Mouse (Mus musculus): ENCODE results near the gene Styx. TPM values are rescaled to one million over a fixed set of nuclear protein-coding genes. Genes with fewer than 3 reads are reported as not detected.
"Not testable (repeated sequence)": the region's sequence is repeated elsewhere in the genome, so short reads cannot be mapped to it uniquely, and the experiment has no call there.

The Styx gene
- polyA plus RNA-seq, 1 experiment from 2014 or later, result 49.3 TPM

DNA sequence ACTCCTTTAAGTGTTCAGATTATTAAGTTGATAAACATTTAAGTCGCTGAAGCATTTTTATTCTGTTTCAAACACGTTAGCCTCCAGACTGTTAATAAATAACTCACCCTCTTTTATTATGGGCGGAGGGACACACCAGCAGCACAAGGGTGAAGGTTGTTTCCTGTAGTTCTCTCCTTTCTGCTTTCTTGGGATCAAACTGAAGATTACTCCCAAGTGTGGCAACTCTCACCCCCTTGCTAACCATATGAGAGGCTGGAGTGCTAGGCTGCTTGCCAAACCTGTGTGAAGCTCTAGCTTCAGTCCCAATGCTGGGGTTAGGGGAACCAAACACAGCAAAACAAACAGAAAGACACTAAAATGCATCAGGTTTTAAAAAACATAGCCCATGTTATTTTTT lies 27.9 kb downstream of the Styx start:
- H3K4me1 ChIP-seq, result no peaks in the 10 kb centered on the region
- no peaks in the 10 kb centered on the region for H3K27me3 ChIP-seq
- H3K9ac ChIP-seq, result no peak overlapping the region
- H3K36me3 ChIP-seq (ENCODE audit: poor library complexity, severe bottlenecking), result peaks cover 26% of the 10 kb centered on the region
- WGBS, result 94% methylated on average over 3 of the region's 3 CpGs
- no peak overlapping the region for H3K4me3 ChIP-seq
- H3K4me2 ChIP-seq, result no peak overlapping the region
- no peak for ATAC-seq
- no peaks in the 10 kb centered on the region for H3K9me3 ChIP-seq (replicated peaks)
- H3K27ac ChIP-seq, result no peak overlapping the region

DNA sequence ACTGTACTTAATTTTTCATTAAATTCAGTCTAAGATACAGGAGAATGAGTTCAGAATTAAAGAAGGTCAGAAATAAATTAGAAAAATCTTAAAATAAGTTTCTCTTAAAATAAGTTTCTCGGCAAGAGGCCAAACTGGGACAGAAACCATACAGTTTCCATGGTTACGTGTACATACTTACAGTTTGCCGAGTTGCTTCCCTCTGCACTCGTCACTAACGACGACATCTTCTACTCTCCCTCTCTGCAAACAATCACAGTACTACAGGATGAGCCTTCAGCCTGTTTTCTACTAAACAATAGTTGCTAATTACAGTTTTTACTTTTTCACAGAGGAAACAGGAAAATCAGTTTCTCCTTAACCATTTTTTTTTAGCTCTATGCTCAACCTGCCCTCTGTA lies 29.9 kb downstream of the Styx start:
- no peak overlapping the region for H3K4me2 ChIP-seq
- H3K4me3 ChIP-seq, result no peak overlapping the region
- no peak overlapping the region for H3K27ac ChIP-seq
- no peak for ATAC-seq
- 83% methylated on average over 6 of the region's 6 CpGs for WGBS
- H3K27me3 ChIP-seq, result no peaks in the 10 kb centered on the region
- H3K36me3 ChIP-seq (ENCODE audit: poor library complexity, severe bottlenecking), result peaks cover 26% of the 10 kb centered on the region
- no peaks in the 10 kb centered on the region for H3K4me1 ChIP-seq
- no peak overlapping the region for H3K9ac ChIP-seq
- no peaks in the 10 kb centered on the region for H3K9me3 ChIP-seq (replicated peaks)

DNA sequence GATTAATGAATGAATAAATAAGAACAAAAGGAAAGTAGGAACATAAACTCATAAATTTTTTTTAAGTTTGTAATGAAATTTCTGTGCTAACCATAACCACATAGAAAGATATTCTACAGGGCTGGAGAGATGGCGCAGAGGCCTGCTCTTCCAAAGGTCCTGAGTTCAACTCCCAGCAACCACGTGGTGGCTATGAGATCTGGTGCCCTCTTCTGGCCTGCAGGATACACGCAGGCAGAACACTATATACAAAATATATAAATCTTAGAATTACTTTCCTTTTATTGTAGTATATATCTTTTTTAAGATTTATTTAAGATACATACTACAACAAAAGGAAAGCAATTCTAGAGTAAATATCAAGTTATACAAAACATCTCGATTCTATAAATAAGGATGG lies 32.0 kb downstream of the Styx start:
- no peaks in the 10 kb centered on the region for H3K27me3 ChIP-seq
- no peak overlapping the region for H3K27ac ChIP-seq
- H3K36me3 ChIP-seq (ENCODE audit: poor library complexity, severe bottlenecking), result peaks cover 26% of the 10 kb centered on the region
- no peak overlapping the region for H3K4me2 ChIP-seq
- no peaks in the 10 kb centered on the region for H3K9me3 ChIP-seq (replicated peaks)
- H3K9ac ChIP-seq, result no peak overlapping the region
- 82% methylated on average over 4 of the region's 4 CpGs for WGBS
- no peak overlapping the region for H3K4me3 ChIP-seq
- ATAC-seq, result no peak
- peaks cover 6% of the 10 kb centered on the region for H3K4me1 ChIP-seq

- Histone ChIP-seq H3K4me1 (peaks cover 13% of the 10 kb centered on the region), H3K4me3 (no peak overlapping the region), H3K36me3 (ENCODE audit: poor library complexity, severe bottlenecking) (peaks cover 7% of the 10 kb centered on the region), H3K27me3 (no peaks in the 10 kb centered on the region), H3K9ac (no peak overlapping the region), H3K27ac (no peak overlapping the region), H3K4me2 (no peak overlapping the region), H3K9me3 (replicated peaks) (no peaks in the 10 kb centered on the region)
- ATAC-seq, result no peak
- WGBS, result 93% methylated on average over 2 of the region's 2 CpGs
Observed at GRCm38 (mm10) chr14:45385596-45385995, 34.7 kb downstream of the Styx start.

- H3K9me3 ChIP-seq (replicated peaks), result no peaks in the 10 kb centered on the region
- no peaks in the 10 kb centered on the region for H3K36me3 ChIP-seq (ENCODE audit: poor library complexity, severe bottlenecking)
- H3K4me1 ChIP-seq, result peaks cover 13% of the 10 kb centered on the region
- no peak overlapping the region for H3K9ac ChIP-seq
- ATAC-seq, result no peak
- H3K27me3 ChIP-seq, result no peaks in the 10 kb centered on the region
- H3K27ac ChIP-seq, result no peak overlapping the region
- peak overlapping the region; percentile 86 for H3K4me2 ChIP-seq
- WGBS, result 15% methylated on average over 2 of the region's 2 CpGs
- H3K4me3 ChIP-seq, result peak overlapping the region; percentile 78
Observed at GRCm38 (mm10) chr14:45387480-45387879, 36.6 kb downstream of the Styx start.

DNA sequence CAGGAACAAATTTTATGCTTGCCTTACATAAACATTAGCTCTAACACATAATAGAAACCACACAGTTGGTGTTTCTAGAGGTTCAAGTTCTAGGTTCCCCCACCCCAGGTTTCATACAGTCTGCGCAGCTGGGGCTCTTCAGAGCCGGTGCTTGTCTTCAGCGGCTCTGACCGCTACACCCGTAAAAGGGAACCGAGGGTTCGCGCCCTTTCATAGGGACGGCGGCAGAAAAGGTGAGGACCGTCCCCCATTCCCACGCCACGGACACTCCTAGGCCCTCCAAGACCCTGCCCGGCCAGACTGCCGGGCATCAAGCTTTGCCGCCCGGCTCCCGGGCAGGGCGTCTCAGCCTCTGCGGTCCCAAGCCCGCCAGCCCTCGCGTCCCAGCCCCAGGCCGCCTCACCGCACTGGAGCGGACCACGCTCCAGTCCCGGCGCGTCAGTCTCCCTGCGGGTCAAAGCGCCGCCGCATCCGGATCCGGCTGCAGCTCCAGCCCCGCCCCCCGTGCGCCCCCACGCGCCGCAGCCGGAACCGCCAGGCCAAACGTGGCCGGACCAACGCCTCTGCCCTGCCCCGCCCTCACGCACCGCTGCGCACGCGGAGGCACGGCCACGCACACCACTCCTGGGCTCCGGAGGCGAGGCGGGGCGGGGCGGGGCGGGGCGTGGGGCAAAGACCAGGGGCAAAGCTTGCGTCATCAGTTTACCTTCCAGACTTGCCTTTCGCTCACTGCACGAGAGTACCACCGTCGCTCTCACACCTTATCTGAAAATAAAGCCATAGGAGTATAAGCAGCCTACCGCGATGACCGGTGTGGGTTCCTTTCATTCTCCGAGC lies 37.7 kb downstream of the Styx start:
- Histone ChIP-seq H3K4me2 (peak overlapping the region; percentile 86), H3K9ac (peak overlapping the region; percentile 90), H3K27me3 (no peaks in the 10 kb centered on the region), H3K4me3 (peak overlapping the region; percentile 78), H3K4me1 (peaks cover 13% of the 10 kb centered on the region), H3K27ac (peak overlapping the region; percentile 44), H3K9me3 (replicated peaks) (no peaks in the 10 kb centered on the region), H3K36me3 (ENCODE audit: poor library complexity, severe bottlenecking) (no peaks in the 10 kb centered on the region)
- ATAC-seq, result peak; percentile 95
- WGBS, result under 1% methylated on average over 62 of the region's 71 CpGs

GRCm38 (mm10) chr14:45389194-45389593 lies 38.3 kb downstream of the Styx start:
- H3K4me1 ChIP-seq, result peaks cover 13% of the 10 kb centered on the region
- peak overlapping the region; percentile 86 for H3K4me2 ChIP-seq
- peak overlapping the region; percentile 78 for H3K4me3 ChIP-seq
- WGBS, result 29% methylated on average over 3 of the region's 3 CpGs
- no peak; the same call in 1 of the 2 replicates for ATAC-seq
- peak overlapping the region; percentile 90 for H3K9ac ChIP-seq
- no peaks in the 10 kb centered on the region for H3K27me3 ChIP-seq
- peak overlapping the region; percentile 44; the same call in 1 of the 2 replicates for H3K27ac ChIP-seq
- no peaks in the 10 kb centered on the region for H3K36me3 ChIP-seq (ENCODE audit: poor library complexity, severe bottlenecking)
- no peaks in the 10 kb centered on the region for H3K9me3 ChIP-seq (replicated peaks)

GRCm38 (mm10) chr14:45399836-45400235 lies 48.9 kb downstream of the Styx start:
- Histone ChIP-seq H3K4me3 (no peak overlapping the region), H3K4me2 (no peak overlapping the region), H3K36me3 (ENCODE audit: poor library complexity, severe bottlenecking) (no peaks in the 10 kb centered on the region), H3K9me3 (replicated peaks) (no peaks in the 10 kb centered on the region), H3K9ac (no peak overlapping the region), H3K27me3 (no peaks in the 10 kb centered on the region), H3K4me1 (no peaks in the 10 kb centered on the region), H3K27ac (no peak overlapping the region)
- WGBS, result 82% methylated on average over 3 of the region's 3 CpGs
- no peak for ATAC-seq

GRCm38 (mm10) chr14:45403651-45404050 lies 52.8 kb downstream of the Styx start:
- 77% methylated on average over 7 of the region's 7 CpGs for WGBS
- Histone ChIP-seq H3K4me1 (no peaks in the 10 kb centered on the region), H3K9ac (no peak overlapping the region), H3K27me3 (no peaks in the 10 kb centered on the region), H3K9me3 (replicated peaks) (no peaks in the 10 kb centered on the region), H3K4me3 (no peak overlapping the region), H3K36me3 (ENCODE audit: poor library complexity, severe bottlenecking) (no peaks in the 10 kb centered on the region), H3K4me2 (no peak overlapping the region), H3K27ac (no peak overlapping the region)
- no peak for ATAC-seq

- 89% methylated on average over 2 of the region's 3 CpGs for WGBS
- H3K27ac ChIP-seq; H3K36me3 ChIP-seq (ENCODE audit: poor library complexity, severe bottlenecking); H3K4me1 ChIP-seq; H3K4me2 ChIP-seq; H3K27me3 ChIP-seq; H3K9me3 ChIP-seq (replicated peaks); H3K9ac ChIP-seq; H3K4me3 ChIP-seq; ATAC-seq: not testable (repeated sequence)
Observed at GRCm38 (mm10) chr14:45404813-45405212, 53.9 kb downstream of the Styx start, which contains the start of gene Gnpnat1. Gnpnat1 (minus strand) TSS chr14:45404913.

DNA sequence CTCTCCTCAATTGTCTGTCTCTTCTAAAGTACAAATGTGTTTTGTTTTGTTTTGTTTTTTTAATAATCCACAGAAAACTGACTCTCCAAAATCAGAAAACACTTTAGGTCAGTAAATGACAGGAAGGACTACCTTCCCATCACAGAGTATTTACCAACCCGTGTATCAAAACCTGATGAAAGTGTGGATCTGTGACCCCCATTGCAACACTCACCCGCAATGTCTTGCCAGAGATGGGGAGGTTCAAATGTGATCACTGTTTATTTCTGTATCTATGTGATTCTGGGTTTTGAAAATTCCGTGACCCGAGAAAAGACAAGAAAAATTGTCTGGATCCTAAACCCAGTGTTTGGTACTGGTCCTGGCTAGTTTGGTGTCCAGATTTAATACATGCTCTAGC lies 65.4 kb downstream of the Styx start:
- H3K4me2 ChIP-seq, result no peak overlapping the region
- H3K27me3 ChIP-seq, result no peaks in the 10 kb centered on the region
- no peak overlapping the region for H3K27ac ChIP-seq
- no peak overlapping the region for H3K9ac ChIP-seq
- H3K9me3 ChIP-seq (replicated peaks), result no peaks in the 10 kb centered on the region
- H3K36me3 ChIP-seq (ENCODE audit: poor library complexity, severe bottlenecking), result no peaks in the 10 kb centered on the region
- no peak overlapping the region for H3K4me3 ChIP-seq
- no peaks in the 10 kb centered on the region for H3K4me1 ChIP-seq
- ATAC-seq, result no peak
- WGBS, result 93% methylated on average over 4 of the region's 4 CpGs

GRCm38 (mm10) chr14:45418553-45418952 lies 67.7 kb downstream of the Styx start:
- Histone ChIP-seq H3K9me3 (replicated peaks) (no peaks in the 10 kb centered on the region), H3K9ac (no peak overlapping the region), H3K4me2 (no peak overlapping the region), H3K4me3 (no peak overlapping the region), H3K27me3 (no peaks in the 10 kb centered on the region), H3K36me3 (ENCODE audit: poor library complexity, severe bottlenecking) (no peaks in the 10 kb centered on the region), H3K27ac (no peak overlapping the region), H3K4me1 (no peaks in the 10 kb centered on the region)
- 87% methylated on average over 3 of the region's 3 CpGs for WGBS
- no peak for ATAC-seq

DNA sequence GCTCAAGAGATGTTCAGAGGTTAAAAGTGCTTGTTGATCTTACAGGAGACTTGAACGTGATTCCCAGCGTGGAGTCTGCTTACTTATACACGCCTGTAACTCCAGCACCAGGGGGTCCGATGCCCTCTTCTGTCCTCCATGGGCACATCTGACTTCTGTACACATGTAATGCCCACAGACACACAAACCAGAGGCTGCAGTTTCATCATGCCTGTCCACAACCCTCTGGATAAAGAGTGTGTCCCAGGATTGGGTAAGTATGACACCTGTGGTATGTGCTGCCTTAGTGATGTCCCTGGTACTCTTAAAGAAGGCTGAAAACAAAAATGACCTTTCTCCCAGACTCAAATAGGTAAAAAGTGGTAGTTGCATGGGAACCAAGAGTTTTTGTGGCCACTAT lies 68.4 kb downstream of the Styx start:
- Histone ChIP-seq H3K4me1 (no peaks in the 10 kb centered on the region), H3K4me2 (no peak overlapping the region), H3K27me3 (no peaks in the 10 kb centered on the region), H3K36me3 (ENCODE audit: poor library complexity, severe bottlenecking) (no peaks in the 10 kb centered on the region), H3K27ac (no peak overlapping the region), H3K4me3 (no peak overlapping the region), H3K9ac (no peak overlapping the region), H3K9me3 (replicated peaks) (no peaks in the 10 kb centered on the region)
- ATAC-seq, result no peak
- 90% methylated on average over 4 of the region's 4 CpGs for WGBS

Measured in forebrain, embryonic 13.5 days (tissue).